Mouse (Mus musculus): ENCODE data around the gene Sc5d.

The Sc5d gene
- long read RNA-seq, experiment 1, full-length matches to known transcripts, result 46 of 52 reads
- long read RNA-seq, experiment 1, partial matches to known transcripts, result 3 of 52 reads
- long read RNA-seq, experiment 1, other reads (novel, unspliced or antisense), result 3 of 52 reads
- long read RNA-seq, experiment 2, full-length matches to known transcripts, result 88 of 105 reads
- long read RNA-seq, experiment 2, partial matches to known transcripts, result 3 of 105 reads
- long read RNA-seq, experiment 2, other reads (novel, unspliced or antisense), result 14 of 105 reads

DNA sequence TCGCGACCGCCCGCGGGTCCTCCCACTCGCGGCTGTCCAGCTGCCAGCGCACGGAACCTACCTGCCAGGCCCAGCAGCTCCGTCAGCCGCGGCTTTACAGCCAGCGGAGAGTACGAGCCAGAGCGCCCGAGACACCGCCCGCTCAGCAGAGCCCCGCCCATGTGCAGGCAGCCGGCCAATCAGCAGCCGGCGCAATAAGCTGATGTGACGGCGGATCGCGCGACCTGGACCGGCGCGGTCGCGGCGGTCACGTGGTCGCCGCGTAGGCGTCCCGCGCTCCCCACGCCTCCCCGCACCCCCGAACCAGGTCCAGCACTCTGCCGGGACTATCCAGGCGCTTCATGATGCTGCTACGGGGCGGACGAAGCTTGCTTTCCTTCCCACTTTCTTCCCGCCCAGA lies at the start of gene Sc5d:
TSS of gene Sc5d (minus strand) at position 112 of the 400 bp plus-strand sequence.
- intact Hi-C loops (cut with DNase I), result no loop called here

DNA sequence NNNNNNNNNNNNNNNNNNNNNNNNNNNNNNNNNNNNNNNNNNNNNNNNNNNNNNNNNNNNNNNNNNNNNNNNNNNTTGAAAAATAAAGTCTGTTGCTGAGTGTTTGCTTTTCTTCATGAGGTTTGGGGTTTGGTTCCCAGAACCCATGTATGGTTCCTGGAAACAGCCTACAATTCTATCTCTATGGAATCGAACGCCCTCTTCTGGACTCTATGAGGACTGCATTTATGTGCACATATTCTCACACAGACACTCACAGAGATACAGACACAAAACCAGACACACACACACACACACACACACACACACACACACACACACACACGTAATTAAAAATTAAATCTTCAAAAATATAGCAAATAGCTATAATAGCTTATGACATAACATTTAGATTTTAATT lies 47.3 kb upstream of the Sc5d start:
- intact Hi-C loops (cut with DNase I), result no loop called here

DNA sequence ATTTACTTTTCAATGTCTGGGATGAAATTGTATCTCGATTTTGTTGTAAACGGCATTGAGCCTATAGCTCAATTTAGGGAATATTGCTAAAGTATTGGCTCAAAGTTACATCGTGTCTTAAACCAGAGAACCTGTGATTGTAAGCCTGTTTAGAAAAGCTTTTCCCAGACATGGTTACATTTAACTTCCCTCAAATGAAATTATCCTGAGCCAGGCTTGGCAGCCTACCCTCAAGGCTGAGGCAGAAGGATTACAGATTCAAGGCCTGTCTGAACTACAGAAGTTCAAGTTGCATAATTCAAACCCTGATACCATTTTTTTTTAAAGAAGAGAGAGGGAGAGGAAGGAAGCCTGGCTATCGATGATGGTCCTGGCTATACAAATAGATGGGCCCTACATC lies 39.8 kb upstream of the Sc5d start:
- intact Hi-C loops (cut with DNase I), result no loop called here

DNA sequence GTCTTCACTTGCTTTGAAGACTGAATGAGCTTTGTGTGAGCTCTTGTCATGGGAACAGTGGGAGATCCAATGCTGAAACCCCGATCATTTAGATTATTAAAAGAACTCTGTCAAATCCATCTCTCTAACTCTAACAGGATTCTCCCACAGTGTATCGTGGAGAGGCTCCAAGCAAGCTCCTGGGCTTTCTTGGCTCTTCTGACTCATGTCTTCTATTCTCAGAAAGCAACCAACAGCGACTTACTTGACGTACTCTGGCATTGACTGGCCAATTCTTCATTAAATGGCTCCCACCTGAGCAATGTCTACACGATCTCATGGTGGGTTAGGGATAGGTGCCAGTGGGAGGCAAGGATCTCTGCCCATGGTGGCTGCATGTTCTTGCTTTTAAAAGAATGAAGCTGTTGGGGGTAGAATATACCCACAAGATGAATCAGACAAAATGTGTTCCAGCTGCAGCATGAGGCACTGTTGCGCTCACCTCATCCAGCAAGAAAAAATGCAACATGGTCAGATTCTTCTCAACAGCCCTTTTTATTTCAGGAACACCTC lies 37.1 kb upstream of the Sc5d start:
- intact Hi-C loops (cut with DNase I), result no loop called here

DNA sequence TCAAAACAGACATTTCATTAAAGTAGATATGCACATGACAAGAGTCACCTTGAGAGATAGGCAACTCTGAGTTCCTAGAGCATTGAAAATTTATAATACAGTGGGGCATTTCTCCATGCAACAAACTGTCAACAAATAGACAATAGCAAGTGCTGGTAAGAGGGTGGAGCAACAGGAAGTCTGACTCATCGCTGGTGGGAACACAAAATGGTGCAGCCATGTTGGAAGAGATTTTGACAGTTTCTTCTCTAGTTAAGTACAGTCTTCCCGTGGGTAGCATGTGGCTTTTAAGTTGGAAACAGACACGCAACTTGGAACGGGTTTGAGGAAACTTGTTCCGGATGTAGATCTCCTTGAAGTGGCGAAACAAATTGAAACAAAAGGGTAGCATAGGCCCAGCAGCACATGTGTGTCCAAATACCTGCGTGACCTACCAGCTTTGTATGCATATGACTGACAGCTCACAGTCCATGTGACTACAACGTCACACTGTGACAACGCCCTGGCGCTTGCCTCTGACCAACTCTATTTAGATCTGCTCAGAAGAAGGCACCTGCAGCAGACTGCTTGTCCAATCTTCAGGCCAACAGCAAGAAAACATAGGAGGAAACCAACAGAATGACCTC lies 32.4 kb upstream of the Sc5d start:
- intact Hi-C loops (cut with DNase I), result no loop called here

DNA sequence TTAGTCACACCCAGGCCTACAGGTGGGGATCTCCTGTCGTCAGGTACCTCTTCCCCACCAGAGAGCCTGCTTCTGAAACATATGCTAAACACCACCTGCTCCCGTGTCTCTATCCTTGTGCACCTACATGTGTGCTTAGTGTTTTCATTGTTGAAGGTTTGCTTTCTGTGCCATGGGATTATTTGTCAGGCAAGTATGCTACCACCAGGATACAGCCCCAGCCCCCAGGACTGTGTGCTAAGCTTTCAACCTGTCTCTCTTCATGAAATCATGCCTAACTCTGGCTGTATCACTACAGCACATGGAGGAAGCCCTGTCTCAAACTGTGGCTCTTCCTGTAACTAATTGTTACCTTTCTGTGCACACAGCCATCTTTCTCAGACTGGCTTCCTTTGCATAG lies 30.1 kb upstream of the Sc5d start:
- intact Hi-C loops (cut with DNase I), result no loop called here

DNA sequence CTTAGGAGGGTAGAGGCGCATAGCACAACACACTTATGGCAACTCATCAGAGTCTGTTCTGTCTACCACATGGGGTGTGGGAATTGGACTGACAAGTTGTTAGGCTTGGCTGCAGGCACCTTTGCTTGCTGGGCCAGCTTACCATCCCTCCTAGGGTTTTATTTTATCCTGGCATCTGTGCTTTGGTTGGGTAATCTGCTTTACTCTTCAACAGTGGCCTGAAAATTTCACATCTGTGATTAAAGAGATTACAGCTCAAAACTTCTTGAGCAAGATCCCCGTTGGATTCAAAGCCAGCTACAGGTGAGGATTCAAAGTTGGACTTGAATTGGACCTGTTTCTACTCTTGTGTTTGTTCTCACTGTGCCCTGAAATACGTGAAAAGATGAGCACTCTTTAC lies 29.5 kb upstream of the Sc5d start:
- intact Hi-C loops (cut with DNase I), result no loop called here

DNA sequence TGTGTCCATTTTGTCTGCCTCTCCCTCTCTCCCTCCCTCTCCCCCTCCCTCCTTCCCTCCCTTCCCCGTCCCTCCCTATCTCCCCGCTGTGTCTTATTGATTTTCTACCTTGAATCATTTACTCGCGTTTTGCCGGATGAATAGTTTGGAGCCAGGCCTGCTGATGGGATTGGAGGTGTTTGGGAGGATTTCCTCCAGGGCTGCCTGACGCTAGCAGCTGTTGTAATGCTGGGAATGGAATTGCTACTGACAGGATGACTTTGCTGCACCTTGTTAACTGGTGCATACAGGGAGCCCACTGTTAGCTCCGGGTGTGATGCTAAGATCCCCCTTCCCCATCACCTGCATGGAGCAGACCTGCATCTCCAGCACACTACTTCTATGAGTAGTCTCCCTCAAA lies 29.0 kb upstream of the Sc5d start:
- intact Hi-C loops (cut with DNase I), result no loop called here

DNA sequence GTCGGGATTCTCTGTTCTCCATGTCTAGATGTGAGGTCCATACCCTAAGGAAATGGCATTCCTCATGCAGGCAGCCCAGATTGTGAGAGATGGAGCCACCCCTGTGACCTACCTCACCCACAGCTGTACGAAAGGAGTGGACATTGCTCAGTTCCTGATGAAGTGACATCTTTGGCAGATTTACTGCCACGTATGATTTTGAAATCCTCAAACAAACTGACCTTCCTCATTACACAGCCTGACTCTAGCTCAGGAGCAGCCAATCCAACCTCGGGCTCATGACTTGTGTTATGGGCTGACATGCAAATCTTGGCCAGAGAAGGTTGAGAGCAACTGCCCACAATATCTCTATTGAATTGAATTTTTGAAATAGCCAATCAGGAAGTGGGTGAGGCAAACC lies 15.6 kb upstream of the Sc5d start:
- intact Hi-C loops (cut with DNase I), result no loop called here

DNA sequence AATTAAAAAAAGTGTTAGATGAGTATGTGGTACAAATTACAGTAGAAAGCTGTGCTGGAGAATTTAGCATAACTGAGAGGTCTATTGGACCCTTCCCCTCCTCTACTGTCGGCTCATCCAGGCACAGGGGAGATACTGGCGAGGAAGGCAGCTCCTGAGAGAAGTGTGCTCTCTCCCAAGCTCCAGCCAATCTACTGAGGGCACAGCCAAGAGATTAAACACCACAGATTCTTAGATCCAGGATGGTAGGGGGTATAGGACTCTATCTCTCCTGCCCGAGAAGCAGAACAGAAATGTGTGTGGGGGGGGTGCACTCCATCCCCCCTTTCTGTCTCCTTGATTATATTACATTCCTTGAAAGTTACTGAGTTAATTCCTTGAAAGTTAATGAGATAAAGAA lies 14.0 kb upstream of the Sc5d start:
- intact Hi-C loops (cut with DNase I), result no loop called here

DNA sequence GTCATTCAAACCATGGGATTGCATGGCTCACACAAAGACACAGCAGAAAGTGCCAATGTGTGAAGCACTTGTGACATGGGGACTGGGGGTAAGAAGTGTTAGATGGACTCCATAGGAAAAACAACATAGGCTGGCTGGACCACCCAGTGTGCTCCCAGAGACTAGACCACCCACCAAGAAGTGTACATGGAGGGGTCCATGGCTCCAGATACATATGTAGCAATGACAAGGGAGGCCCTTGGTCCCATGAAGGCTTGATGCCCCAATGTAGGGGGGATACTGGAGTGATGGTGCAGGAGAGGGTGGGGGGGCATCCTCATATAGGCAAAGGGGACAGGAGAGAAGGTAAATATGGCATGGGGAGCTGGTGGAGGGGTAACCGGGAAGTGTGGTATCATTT lies 13.6 kb upstream of the Sc5d start:
- intact Hi-C loops (cut with DNase I), result no loop called here

DNA sequence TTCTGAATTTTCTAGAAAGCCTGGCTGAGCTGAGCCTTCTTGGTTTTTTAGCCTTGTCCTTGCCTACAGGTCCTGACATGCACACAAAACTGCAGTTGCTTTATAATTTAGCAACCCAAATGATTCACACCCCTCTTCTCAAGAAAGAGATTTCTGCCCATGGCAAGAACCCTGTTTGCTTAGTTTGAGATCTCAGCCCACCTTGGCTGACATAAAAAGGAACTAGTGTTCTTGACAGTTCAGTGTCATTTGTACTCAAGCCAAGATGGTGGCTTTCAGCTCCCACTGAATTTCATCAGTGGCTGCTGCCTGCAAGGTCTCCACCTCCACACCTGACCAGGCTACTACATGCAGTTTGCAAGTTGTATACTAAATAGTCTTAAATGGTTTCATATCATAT lies 13.1 kb upstream of the Sc5d start:
- intact Hi-C loops (cut with DNase I), result no loop called here

DNA sequence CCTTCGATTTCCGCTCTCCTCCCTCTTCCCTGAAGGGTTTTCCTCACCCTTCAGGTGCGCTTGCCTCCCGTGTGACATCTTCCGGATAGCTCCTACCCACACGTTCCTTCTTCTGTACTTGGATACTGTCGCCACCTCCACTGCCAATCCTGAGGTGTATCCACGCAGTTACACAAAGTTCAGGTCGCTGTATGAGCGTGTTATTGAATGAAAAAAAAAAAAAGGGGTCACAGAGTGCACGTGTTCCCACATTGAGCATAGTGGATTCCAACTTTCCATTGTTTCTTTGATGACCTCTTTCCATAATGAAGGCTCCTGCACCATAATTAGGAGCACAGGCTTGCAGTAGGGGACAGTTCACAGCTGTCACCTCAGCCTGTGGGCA lies 11.7 kb upstream of the Sc5d start:
- intact Hi-C loops (cut with DNase I), result no loop called here

DNA sequence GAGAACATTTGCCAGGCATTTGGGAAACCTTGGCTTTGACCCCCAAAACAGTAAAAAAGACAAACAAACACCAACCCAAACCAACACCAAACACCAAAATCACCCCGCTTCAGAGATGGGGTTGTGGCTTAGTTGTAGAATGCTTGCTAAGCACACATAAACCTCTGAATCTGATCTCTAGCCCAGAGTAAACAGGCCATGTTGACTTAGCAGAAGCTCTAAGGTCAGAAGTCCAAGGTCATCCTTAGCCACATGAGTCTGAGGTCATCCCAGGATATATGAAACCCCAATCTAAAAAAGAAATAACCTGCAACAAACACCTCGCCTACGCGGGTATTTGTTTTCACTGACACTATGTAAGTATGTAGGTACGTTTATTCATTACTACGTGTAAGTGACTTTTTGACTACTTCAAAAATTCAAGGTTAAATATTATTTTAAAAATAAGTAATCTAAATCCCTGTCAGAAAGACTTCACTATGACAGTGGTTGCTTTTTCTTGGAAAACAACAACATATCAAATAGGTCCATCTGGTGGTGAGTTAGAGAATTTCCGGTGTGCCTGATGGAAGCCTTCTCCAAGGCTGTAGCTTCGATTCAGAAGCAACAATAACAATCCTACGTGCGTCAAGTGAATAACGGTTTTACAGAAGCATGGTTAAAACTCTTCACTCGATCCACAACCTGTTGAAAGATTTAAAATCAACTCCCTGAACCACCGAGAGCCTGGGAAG lies 11.1 kb upstream of the Sc5d start:
- intact Hi-C loops (cut with DNase I), result no loop called here

DNA sequence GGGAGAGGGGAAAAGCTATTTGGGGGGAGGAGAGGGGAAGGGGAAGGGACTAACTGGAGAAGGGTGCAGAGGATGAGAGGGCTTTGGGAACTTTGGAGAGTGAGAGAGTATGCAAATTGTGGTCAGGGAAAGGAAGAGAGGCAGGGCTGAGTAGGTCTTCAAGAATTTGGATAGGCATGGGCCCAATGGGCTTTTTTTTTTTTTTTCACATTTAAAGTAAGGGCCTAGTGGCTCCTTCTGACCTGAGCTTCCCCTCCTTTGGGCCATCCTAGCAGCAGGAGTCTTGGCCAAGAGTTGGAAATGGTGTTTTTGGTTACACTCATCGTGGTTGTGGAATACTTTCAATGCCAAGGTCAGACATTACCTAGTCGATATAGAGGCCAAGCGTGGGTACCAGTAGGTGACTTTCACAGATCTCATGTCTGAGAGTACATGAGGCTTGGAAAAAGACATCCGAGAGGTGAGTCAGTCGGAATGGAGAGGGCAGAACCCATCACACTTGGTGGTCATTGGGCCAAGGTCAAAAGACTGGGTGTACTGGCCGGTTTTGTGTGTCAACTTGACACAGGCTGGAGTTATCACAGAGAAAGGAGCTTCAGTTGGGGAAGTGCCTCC lies 9.7 kb upstream of the Sc5d start:
- intact Hi-C loops (cut with DNase I), result no loop called here

DNA sequence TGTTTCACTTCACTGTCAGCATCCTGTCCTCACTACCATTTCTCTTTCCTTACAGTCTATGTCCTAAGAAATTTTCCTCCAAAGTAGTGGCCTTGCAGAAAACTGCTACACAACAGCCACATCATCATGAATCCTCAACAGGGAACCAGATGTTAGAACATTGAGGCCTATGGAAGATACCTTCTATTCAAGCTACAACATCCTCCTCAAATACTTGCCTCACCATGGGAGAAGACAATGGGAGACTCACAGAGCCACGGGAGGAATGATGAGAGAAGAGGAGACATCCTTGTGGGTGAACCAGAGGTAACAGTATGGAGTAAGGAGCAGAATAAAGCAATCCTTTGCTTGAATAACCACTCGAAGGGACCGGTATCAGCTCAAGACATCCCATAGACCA lies 9.1 kb upstream of the Sc5d start:
- intact Hi-C loops (cut with DNase I), result no loop called here

DNA sequence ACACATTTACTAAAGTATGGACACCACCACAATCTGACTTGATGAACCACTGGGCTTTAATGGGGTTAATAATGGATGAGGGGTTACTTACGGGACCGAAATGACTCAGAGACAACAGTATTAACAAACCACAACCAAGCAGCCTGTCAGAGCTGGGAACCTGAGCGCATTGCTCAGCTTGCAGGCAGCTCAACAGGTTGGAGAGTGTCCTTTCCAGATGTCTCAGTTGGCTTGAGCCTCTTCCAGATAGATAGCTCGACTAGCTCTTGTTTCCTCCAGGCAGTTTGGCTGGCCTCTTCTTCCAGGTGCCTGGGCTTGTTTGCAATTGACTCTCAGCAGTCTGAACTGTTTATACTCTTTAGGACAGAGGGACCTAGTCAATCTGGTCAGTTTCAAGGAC lies 8.6 kb upstream of the Sc5d start:
- intact Hi-C loops (cut with DNase I), result no loop called here

DNA sequence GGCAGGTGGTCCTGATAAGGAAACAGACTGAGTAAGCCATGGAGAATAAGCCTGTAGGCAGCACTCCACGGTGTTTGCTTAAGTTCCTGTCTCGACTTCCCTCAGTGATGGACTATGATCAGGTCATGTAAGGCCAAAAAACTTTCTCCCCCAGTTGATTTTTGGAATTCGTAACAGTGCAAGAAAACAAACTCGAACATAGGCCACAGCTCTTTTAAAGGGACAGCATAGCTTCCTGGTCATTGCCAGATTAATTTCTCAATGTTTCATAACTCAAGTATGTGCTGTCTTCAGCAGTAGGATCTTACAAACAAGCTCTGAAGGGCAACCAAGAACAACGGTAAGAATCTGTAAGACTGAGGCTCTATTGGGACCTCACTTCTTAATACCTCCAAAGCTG lies 7.4 kb upstream of the Sc5d start:
- intact Hi-C loops (cut with DNase I), result no loop called here

DNA sequence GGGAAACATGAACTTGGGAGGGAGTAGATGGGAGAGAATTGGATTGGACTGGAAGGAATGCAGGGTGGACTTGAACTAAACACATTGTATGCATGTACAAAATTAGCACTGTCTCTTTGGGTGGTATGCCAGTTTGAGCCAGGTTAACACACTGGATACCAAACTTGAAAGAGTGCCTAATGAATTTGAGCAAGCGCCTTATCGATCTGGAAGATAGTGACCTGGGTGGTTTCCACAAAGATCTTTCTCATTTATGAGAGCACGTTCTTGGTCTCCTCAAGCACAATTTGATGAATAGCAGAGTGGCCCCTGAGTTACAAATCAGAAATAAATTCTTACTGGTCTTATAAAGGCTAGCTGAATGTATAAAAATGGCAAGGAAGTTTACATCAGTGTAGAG lies 6.6 kb upstream of the Sc5d start:
- intact Hi-C loops (cut with DNase I), result no loop called here

DNA sequence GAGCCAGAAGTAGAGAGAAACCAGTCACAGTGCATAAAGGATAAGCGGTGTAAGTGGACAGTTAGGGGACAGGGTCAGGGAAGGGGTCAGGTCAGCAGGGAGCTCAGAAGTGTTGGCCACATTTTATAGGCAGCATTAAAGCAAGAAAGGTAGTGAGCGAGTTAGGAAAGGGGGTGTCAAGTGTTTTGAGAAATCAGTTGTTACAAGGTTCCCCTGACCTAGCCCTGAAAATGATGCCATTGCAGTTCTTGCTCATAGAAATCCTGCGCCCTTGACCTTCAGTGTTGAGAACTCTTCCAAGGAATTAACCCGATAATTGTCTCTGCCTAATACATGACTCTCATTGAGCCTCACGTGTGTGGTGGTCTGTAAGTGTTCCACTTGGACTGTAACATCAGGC lies 6.0 kb upstream of the Sc5d start:
- intact Hi-C loops (cut with DNase I), result no loop called here

DNA sequence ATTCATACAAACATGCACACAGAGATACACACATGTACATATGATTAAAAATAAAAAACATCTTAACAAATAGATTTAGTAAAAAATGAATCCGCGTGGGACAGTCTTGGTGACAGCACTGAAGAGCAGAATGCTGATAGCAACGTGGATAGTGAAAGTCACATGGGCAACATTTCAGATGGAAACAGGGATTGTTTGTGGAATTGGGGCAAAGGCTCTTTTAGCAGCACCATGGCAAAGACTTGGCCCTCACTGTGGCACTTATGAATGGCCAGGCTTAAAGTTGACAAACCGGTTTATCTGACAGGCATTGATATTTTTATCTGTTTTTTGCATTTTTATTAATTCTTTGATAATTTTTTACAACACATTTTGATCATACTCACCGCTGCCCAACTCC lies 4.3 kb upstream of the Sc5d start:
- intact Hi-C loops (cut with DNase I), result no loop called here

DNA sequence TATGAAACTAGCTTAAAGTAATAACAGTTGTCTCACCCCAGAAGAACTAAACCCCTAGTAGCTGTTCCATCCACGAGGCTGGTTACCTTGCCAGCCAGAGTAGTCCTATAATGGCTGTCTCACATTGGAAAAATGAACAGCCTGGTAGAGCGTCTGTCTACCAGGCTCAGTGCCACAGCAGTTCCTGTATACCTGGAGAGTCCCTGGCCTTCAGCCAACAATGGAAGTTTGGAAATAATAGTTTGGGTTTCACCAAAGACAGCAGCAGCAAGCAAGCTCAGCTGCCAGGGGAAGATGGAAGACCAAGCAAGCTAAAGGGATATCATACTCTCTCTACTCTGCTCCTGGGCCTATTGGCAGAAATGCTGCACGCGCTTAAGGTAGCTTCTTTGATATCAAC lies 1.3 kb upstream of the Sc5d start:
- intact Hi-C loops (cut with DNase I), result no loop called here
